In the genomic region with DNA sequence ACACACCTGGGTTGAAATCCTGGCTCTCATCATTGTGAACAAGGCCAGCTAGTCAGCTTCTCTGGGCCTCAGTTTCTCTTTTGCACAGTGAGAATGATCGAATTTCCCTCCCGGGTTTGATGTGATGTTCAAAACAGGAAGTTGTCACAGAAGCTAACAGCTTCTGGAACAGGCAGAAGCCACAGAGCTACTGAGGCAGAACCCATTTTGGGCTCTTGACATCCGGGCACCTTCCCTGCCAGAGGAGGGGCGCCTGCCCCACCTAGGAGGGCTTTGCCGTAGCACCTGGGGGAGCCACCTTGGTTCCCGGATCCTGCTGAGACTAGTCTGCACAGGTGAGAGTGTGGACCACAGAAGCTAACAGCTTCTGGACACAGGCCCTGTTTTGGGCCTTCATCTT, we compare ENCODE assay signal across 23 mouse cellular contexts.
"Had no signal": no experiment of that assay in that cellular context is flagged by ENCODE, and none has a peak within 500 bp of the region (broad histone marks: within the 10 kb centered on the region; RNA-seq: fewer than 3 reads in every experiment).

No protein-coding gene starts in this region.

- H3K27me3 ChIP-seq: heart, embryonic 12.5 days; hindbrain, embryonic 13.5 days; hindbrain, embryonic 15.5 days; intestine, embryonic 15.5 days; limb, embryonic 13.5 days; limb, embryonic 15.5 days; liver, embryonic 12.5 days had no signal

- H3K36me3 ChIP-seq: heart, embryonic 10.5 days; heart, embryonic 12.5 days; hindbrain, embryonic 13.5 days; hindbrain, embryonic 15.5 days; intestine, embryonic 15.5 days; limb, embryonic 13.5 days; limb, embryonic 15.5 days; liver, embryonic 12.5 days had no signal

- H3K4me2 ChIP-seq: heart, embryonic 12.5 days; hindbrain, embryonic 13.5 days; hindbrain, embryonic 15.5 days; intestine, embryonic 15.5 days; limb, embryonic 13.5 days; limb, embryonic 15.5 days; liver, embryonic 12.5 days had no signal

- H3K4me3 ChIP-seq: heart, embryonic 10.5 days; heart, embryonic 12.5 days; hindbrain, embryonic 13.5 days; hindbrain, embryonic 15.5 days; intestine, embryonic 15.5 days; limb, embryonic 13.5 days; limb, embryonic 15.5 days; liver, embryonic 12.5 days had no signal

- DNase-seq: gastrocnemius, postnatal 14 days; gastrocnemius, postnatal 36 days; heart, adult 18-20 months; heart, postnatal 10 days; heart, postnatal 36 days; kidney, adult 18-20 months; kidney, adult 8-10 months; kidney, postnatal 14 days; kidney, postnatal 36 days; layer of hippocampus, adult 9-11 months; layer of hippocampus, postnatal 36 days; left cerebral cortex, postnatal 4 days had no signal

- H3K9me3 ChIP-seq: heart, embryonic 10.5 days; heart, embryonic 12.5 days; hindbrain, embryonic 13.5 days; hindbrain, embryonic 15.5 days; intestine, embryonic 15.5 days; limb, embryonic 13.5 days; limb, embryonic 15.5 days; liver, embryonic 12.5 days had no signal

- H3K9ac ChIP-seq: heart, embryonic 12.5 days; hindbrain, embryonic 13.5 days; hindbrain, embryonic 15.5 days; intestine, embryonic 15.5 days; limb, embryonic 13.5 days; limb, embryonic 15.5 days; liver, embryonic 12.5 days; liver, embryonic 14.5 days had no signal

- H3K4me1 ChIP-seq: heart, embryonic 10.5 days; heart, embryonic 12.5 days; hindbrain, embryonic 13.5 days; hindbrain, embryonic 15.5 days; intestine, embryonic 15.5 days; limb, embryonic 13.5 days; limb, embryonic 15.5 days; liver, embryonic 12.5 days had no signal

- ATAC-seq: inflammation-experienced regulatory T-cells, adult 6 months; intestine, embryonic 15.5 days; intestine, postnatal 0 days; liver, embryonic 12.5 days had no signal

- H3K27ac ChIP-seq: heart, embryonic 10.5 days; hindbrain, embryonic 13.5 days; hindbrain, embryonic 15.5 days; intestine, embryonic 15.5 days; limb, embryonic 13.5 days; limb, embryonic 15.5 days; liver, embryonic 12.5 days; liver, embryonic 14.5 days had no signal
